Mouse (Mus musculus): ENCODE results near the gene Nfe2l1. TPM values are rescaled to one million over a fixed set of nuclear protein-coding genes. Genes with fewer than 3 reads are reported as not detected.
"Not testable (repeated sequence)": the region's sequence is repeated elsewhere in the genome, so short reads cannot be mapped to it uniquely, and the experiment has no call there.

The Nfe2l1 gene
- polyA plus RNA-seq, 1 experiment, result 63.0 TPM

- peak overlapping the region; percentile 50 for H3K4me3 ChIP-seq (ENCODE audit: extremely low read depth, insufficient read depth, insufficient read length)
- peak; percentile 83 to 90 for DNase-seq (ENCODE audit: low read depth in 1 of 2, low spot score in 2 of 2)
- TF ChIP-seq CTCF (IDR thresholded peaks at IDR 0.05; ENCODE audit: extremely low read depth, insufficient read depth, insufficient read length, insufficient replicate concordance) (peak; percentile 97), POLR2A (IDR thresholded peaks at IDR 0.05; ENCODE audit: low read depth, low read length) (no peak)
- 2% methylated on average over 31 of the region's 31 CpGs for WGBS
- H3K27me3 ChIP-seq (ENCODE audit: control insufficient read depth, insufficient read depth, low read length), result no peaks in the 10 kb centered on the region
- H3K36me3 ChIP-seq (ENCODE audit: control insufficient read depth, insufficient read depth, low read length), result no peaks in the 10 kb centered on the region
- H3K27ac ChIP-seq (ENCODE audit: insufficient read depth, low read length), result 0 out of 2 replicates have a peak overlapping the region, but pooled peaks have one; percentile 19
- peaks cover 3% of the 10 kb centered on the region; the same call in 1 of the 2 replicates for H3K4me1 ChIP-seq (ENCODE audit: control insufficient read depth, insufficient read depth, insufficient read length)
Measured at GRCm38 (mm10) chr11:96861878-96862289, 32.1 kb upstream of the Nfe2l1 start.

- H3K36me3 ChIP-seq (ENCODE audit: control insufficient read depth, insufficient read depth, low read length), result no peaks in the 10 kb centered on the region
- H3K27ac ChIP-seq (ENCODE audit: insufficient read depth, low read length), result 0 out of 2 replicates have a peak overlapping the region, but pooled peaks have one; percentile 19
- TF ChIP-seq POLR2A (IDR thresholded peaks at IDR 0.05; ENCODE audit: low read depth, low read length) (no peak), CTCF (IDR thresholded peaks at IDR 0.05; ENCODE audit: extremely low read depth, insufficient read depth, insufficient read length, insufficient replicate concordance) (no peak)
- DNase-seq (ENCODE audit: low read depth in 1 of 2, low spot score in 2 of 2), result no peak
- H3K27me3 ChIP-seq (ENCODE audit: control insufficient read depth, insufficient read depth, low read length), result no peaks in the 10 kb centered on the region
- peaks cover 3% of the 10 kb centered on the region; the same call in 1 of the 2 replicates for H3K4me1 ChIP-seq (ENCODE audit: control insufficient read depth, insufficient read depth, insufficient read length)
- peak overlapping the region; percentile 50 for H3K4me3 ChIP-seq (ENCODE audit: extremely low read depth, insufficient read depth, insufficient read length)
- WGBS, result 4% methylated on average over 20 of the region's 20 CpGs
Measured at GRCm38 (mm10) chr11:96861446-96861845, 31.7 kb upstream of the Nfe2l1 start.

GRCm38 (mm10) chr11:96860564-96860963 is 30.8 kb upstream of the Nfe2l1 start:
- H3K4me3 ChIP-seq (ENCODE audit: extremely low read depth, insufficient read depth, insufficient read length), result no peak overlapping the region
- H3K36me3 ChIP-seq (ENCODE audit: control insufficient read depth, insufficient read depth, low read length), result no peaks in the 10 kb centered on the region
- H3K27me3 ChIP-seq (ENCODE audit: control insufficient read depth, insufficient read depth, low read length), result no peaks in the 10 kb centered on the region
- H3K4me1 ChIP-seq (ENCODE audit: control insufficient read depth, insufficient read depth, insufficient read length), result peaks cover 3% of the 10 kb centered on the region; the same call in 1 of the 2 replicates
- H3K27ac ChIP-seq (ENCODE audit: insufficient read depth, low read length), result no peak overlapping the region
- no peak for TF ChIP-seq POLR2A (IDR thresholded peaks at IDR 0.05; ENCODE audit: low read depth, low read length)
- TF ChIP-seq CTCF (IDR thresholded peaks at IDR 0.05; ENCODE audit: extremely low read depth, insufficient read depth, insufficient read length, insufficient replicate concordance), result peak; percentile 88; the same call in 1 of the 2 replicates
- DNase-seq (ENCODE audit: low read depth in 1 of 2, low spot score in 2 of 2), result peak; percentile 41 to 65
- WGBS, result 20% methylated on average over 8 of the region's 8 CpGs

GRCm38 (mm10) chr11:96859635-96860034 is 29.9 kb upstream of the Nfe2l1 start:
- Histone ChIP-seq H3K36me3 (ENCODE audit: control insufficient read depth, insufficient read depth, low read length) (no peaks in the 10 kb centered on the region), H3K27ac (ENCODE audit: insufficient read depth, low read length) (no peak overlapping the region), H3K4me3 (ENCODE audit: extremely low read depth, insufficient read depth, insufficient read length) (no peak overlapping the region), H3K27me3 (ENCODE audit: control insufficient read depth, insufficient read depth, low read length) (no peaks in the 10 kb centered on the region), H3K4me1 (ENCODE audit: control insufficient read depth, insufficient read depth, insufficient read length) (peaks cover 3% of the 10 kb centered on the region; the same call in 1 of the 2 replicates)
- no peak for TF ChIP-seq CTCF (IDR thresholded peaks at IDR 0.05; ENCODE audit: extremely low read depth, insufficient read depth, insufficient read length, insufficient replicate concordance)
- TF ChIP-seq POLR2A (IDR thresholded peaks at IDR 0.05; ENCODE audit: low read depth, low read length), result no peak
- DNase-seq (ENCODE audit: low read depth in 1 of 2, low spot score in 2 of 2), result no peak
- 54% methylated on average over 4 of the region's 4 CpGs for WGBS

GRCm38 (mm10) chr11:96857446-96857845 is 27.7 kb upstream of the Nfe2l1 start:
- Histone ChIP-seq H3K27ac (ENCODE audit: insufficient read depth, low read length) (no peak overlapping the region), H3K36me3 (ENCODE audit: control insufficient read depth, insufficient read depth, low read length) (no peaks in the 10 kb centered on the region), H3K27me3 (ENCODE audit: control insufficient read depth, insufficient read depth, low read length) (no peaks in the 10 kb centered on the region), H3K4me3 (ENCODE audit: extremely low read depth, insufficient read depth, insufficient read length) (no peak overlapping the region), H3K4me1 (ENCODE audit: control insufficient read depth, insufficient read depth, insufficient read length) (peaks cover 3% of the 10 kb centered on the region; the same call in 1 of the 2 replicates)
- 88% methylated on average over 5 of the region's 5 CpGs for whole genome bisulfite sequencing
- DNase-seq (ENCODE audit: low read depth in 1 of 2, low spot score in 2 of 2), result no peak
- TF ChIP-seq CTCF (IDR thresholded peaks at IDR 0.05; ENCODE audit: extremely low read depth, insufficient read depth, insufficient read length, insufficient replicate concordance) (no peak), POLR2A (IDR thresholded peaks at IDR 0.05; ENCODE audit: low read depth, low read length) (no peak)

- Histone ChIP-seq H3K27me3 (ENCODE audit: control insufficient read depth, insufficient read depth, low read length) (peaks cover 12% of the 10 kb centered on the region), H3K4me1 (ENCODE audit: control insufficient read depth, insufficient read depth, insufficient read length) (peaks cover 7% of the 10 kb centered on the region; the same call in 1 of the 2 replicates), H3K36me3 (ENCODE audit: control insufficient read depth, insufficient read depth, low read length) (no peaks in the 10 kb centered on the region), H3K27ac (ENCODE audit: insufficient read depth, low read length) (no peak within 1 kb of the TSS), H3K4me3 (ENCODE audit: extremely low read depth, insufficient read depth, insufficient read length) (peak within 1 kb of the TSS; percentile 60)
- WGBS, result 3% methylated on average over 54 of the region's 60 CpGs
- TF ChIP-seq POLR2A (IDR thresholded peaks at IDR 0.05; ENCODE audit: low read depth, low read length) (no peak), CTCF (IDR thresholded peaks at IDR 0.05; ENCODE audit: extremely low read depth, insufficient read depth, insufficient read length, insufficient replicate concordance) (no peak)
- no peak for DNase-seq (ENCODE audit: low read depth in 1 of 2, low spot score in 2 of 2)
Measured at GRCm38 (mm10) chr11:96849681-96850467, 20.1 kb upstream of the Nfe2l1 start, which contains the start of gene Copz2. Copz2 (plus strand) TSS chr11:96849870.

- not testable (repeated sequence) for H3K4me3 ChIP-seq (ENCODE audit: extremely low read depth, insufficient read depth, insufficient read length); H3K27ac ChIP-seq (ENCODE audit: insufficient read depth, low read length); DNase-seq (ENCODE audit: low read depth in 1 of 2, low spot score in 2 of 2); H3K4me1 ChIP-seq (ENCODE audit: control insufficient read depth, insufficient read depth, insufficient read length); H3K36me3 ChIP-seq (ENCODE audit: control insufficient read depth, insufficient read depth, low read length)
- WGBS, result 64% methylated on average over 5 of the region's 5 CpGs
- H3K27me3 ChIP-seq (ENCODE audit: control insufficient read depth, insufficient read depth, low read length), result peaks cover 12% of the 10 kb centered on the region
Measured at GRCm38 (mm10) chr11:96849145-96849544, 19.4 kb upstream of the Nfe2l1 start.
